Mouse (Mus musculus) midbrain, embryonic 16.5 days (tissue): ENCODE results near the gene Gm4787. TPM values are rescaled to one million over a fixed set of nuclear protein-coding genes. Genes with fewer than 3 reads are reported as not detected.
A peak's percentile ranks its signal among the peaks of the same experiment; 100 is the strongest.
"Not testable (repeated sequence)": the region's sequence is repeated elsewhere in the genome, so short reads cannot be mapped to it uniquely, and the experiment has no call there.

ENCODE experiments used
- ATAC-seq: fragments of 200-750 bp; cut with Nextera tagmentation; 2 replicates; pipeline ENCODE4 v1.8.0; 2017; ENCODE audit warnings: moderate TSS enrichment
- H3K27ac ChIP-seq: fragments of 300-500 bp; sonication (generic); 2 replicates; pipeline ENCODE4 v1.5.1; 2014; ENCODE audit warnings: mild to moderate bottlenecking, low read length, mixed read lengths
- H3K27me3 ChIP-seq: fragments of 300-500 bp; sonication (generic); 2 replicates; pipeline ENCODE4 v1.6.1; 2014; ENCODE audit warnings: low read depth, low read length, mixed read lengths; ENCODE audit not compliant: control insufficient read depth, insufficient read depth
- H3K36me3 ChIP-seq: fragments of 300-500 bp; sonication (generic); 2 replicates; pipeline ENCODE4 v1.6.1; 2014; ENCODE audit warnings: mild to moderate bottlenecking, low read length, moderate library complexity, mixed read lengths; ENCODE audit not compliant: control insufficient read depth, insufficient read depth
- H3K4me1 ChIP-seq: fragments of 300-500 bp; sonication (generic); 2 replicates; pipeline ENCODE4 v1.6.1; 2014; ENCODE audit warnings: mild to moderate bottlenecking, low read length, mixed read lengths; ENCODE audit not compliant: control insufficient read depth, insufficient read depth
- H3K4me2 ChIP-seq: fragments of 300-500 bp; sonication (generic); 2 replicates; pipeline ENCODE4 v1.6.1; 2014; ENCODE audit warnings: mild to moderate bottlenecking, low read length, mixed read lengths
- H3K4me3 ChIP-seq: fragments of 300-500 bp; sonication (generic); 2 replicates; pipeline ENCODE4 v1.5.1; 2014; ENCODE audit warnings: low read depth, mild to moderate bottlenecking, low read length, moderate library complexity, mixed read lengths
- H3K9ac ChIP-seq: fragments of 300-500 bp; sonication (generic); 2 replicates; pipeline ENCODE4 v1.6.1; 2014; ENCODE audit warnings: low read depth, low read length, mixed read lengths
- H3K9me3 ChIP-seq: fragments of 300-500 bp; sonication (generic); replicated peaks from 2 replicates; pipeline ENCODE4 v1.6.1; 2014; ENCODE audit warnings: mild to moderate bottlenecking, low read length, mixed read lengths; ENCODE audit not compliant: control insufficient read depth, poor library complexity, severe bottlenecking
- WGBS: fragments of 180-500 bp; shearing (Covaris S2); extraction: QIAGEN DNeasy Blood & Tissue Kit; methylation state at CpG from one replicate; pipeline ENCODE4 v1.1.7; 2014; 5-methylcytosine and 5-hydroxymethylcytosine counted together
- polyA plus RNA-seq: library from polyadenylated mRNA; unstranded; fragments of >200 nt; fragmentation: Nextera tagmentation; extraction: Ambion mirVana; gene quantifications from 2 replicates; pipeline ENCODE4 v1.2.1, GENCODE M21; 2015

The Gm4787 gene
- polyA plus RNA-seq, result 0.25 and 0.30 TPM in 2 replicates

GRCm38 (mm10) chr12:81379364-81379763, at the start of gene Gm4787:
Gene Gm4787, minus strand, starts transcription at chr12:81379464.
- H3K9ac ChIP-seq, H3K4me3 ChIP-seq, H3K36me3 ChIP-seq, H3K4me1 ChIP-seq, H3K27ac ChIP-seq, ATAC-seq, H3K27me3 ChIP-seq, H3K4me2 ChIP-seq, H3K9me3 ChIP-seq: not testable (repeated sequence)
- 61% methylated on average over 1 of the region's 1 CpGs for WGBS

GRCm38 (mm10) chr12:81421846-81422245, 42.6 kb upstream of the Gm4787 start, which contains the start of gene Adam4:
Gene Adam4, minus strand, starts transcription at chr12:81421946.
- no peak within 1 kb of the TSS for H3K4me2 ChIP-seq
- peaks cover 5% of the 10 kb centered on the region; the same call in 1 of the 2 replicates for H3K36me3 ChIP-seq
- no peaks in the 10 kb centered on the region for H3K4me1 ChIP-seq
- no peaks in the 10 kb centered on the region for H3K27me3 ChIP-seq
- no peak within 1 kb of the TSS for H3K4me3 ChIP-seq
- 100% methylated on average over 1 of the region's 1 CpGs for WGBS
- peaks cover 9% of the 10 kb centered on the region; the same call in 1 of the 2 replicates for H3K9me3 ChIP-seq
- H3K9ac ChIP-seq, result no peak within 1 kb of the TSS
- no peak for ATAC-seq
- H3K27ac ChIP-seq, result no peak within 1 kb of the TSS

- H3K27ac ChIP-seq, result no peak overlapping the region
- WGBS, result 94% methylated on average over 3 of the region's 3 CpGs
- no peaks in the 10 kb centered on the region for H3K27me3 ChIP-seq
- ATAC-seq, result no peak
- no peaks in the 10 kb centered on the region for H3K9me3 ChIP-seq
- no peak overlapping the region for H3K9ac ChIP-seq
- no peak overlapping the region for H3K4me2 ChIP-seq
- no peak overlapping the region for H3K4me3 ChIP-seq
- no peaks in the 10 kb centered on the region for H3K4me1 ChIP-seq
- no peaks in the 10 kb centered on the region for H3K36me3 ChIP-seq
Observed at GRCm38 (mm10) chr12:81413211-81413610, 33.9 kb upstream of the Gm4787 start.

GRCm38 (mm10) chr12:81408966-81409365, 29.7 kb upstream of the Gm4787 start:
- H3K27me3 ChIP-seq, result no peaks in the 10 kb centered on the region
- WGBS, result 92% methylated on average over 3 of the region's 3 CpGs
- H3K36me3 ChIP-seq, result no peaks in the 10 kb centered on the region
- no peak overlapping the region for H3K9ac ChIP-seq
- H3K27ac ChIP-seq, result no peak overlapping the region
- ATAC-seq, result no peak
- H3K4me1 ChIP-seq, result no peaks in the 10 kb centered on the region
- H3K9me3 ChIP-seq, result no peaks in the 10 kb centered on the region
- no peak overlapping the region for H3K4me2 ChIP-seq
- no peak overlapping the region for H3K4me3 ChIP-seq

- Histone ChIP-seq H3K4me2 (no peak overlapping the region), H3K9ac (no peak overlapping the region), H3K9me3 (no peaks in the 10 kb centered on the region), H3K27me3 (no peaks in the 10 kb centered on the region), H3K4me1 (no peaks in the 10 kb centered on the region), H3K36me3 (no peaks in the 10 kb centered on the region), H3K27ac (no peak overlapping the region), H3K4me3 (no peak overlapping the region)
- 14% methylated on average over 1 of the region's 1 CpGs for WGBS
- peak; percentile 54; the same call in 1 of the 2 replicates for ATAC-seq
Observed at GRCm38 (mm10) chr12:81402187-81402586, 22.9 kb upstream of the Gm4787 start.

GRCm38 (mm10) chr12:81333841-81334240, 45.4 kb downstream of the Gm4787 start:
- Histone ChIP-seq H3K4me3 (peak overlapping the region; percentile 76), H3K27me3 (no peaks in the 10 kb centered on the region; the same call in 1 of the 2 replicates), H3K36me3 (no peaks in the 10 kb centered on the region), H3K4me1 (peaks cover 10% of the 10 kb centered on the region), H3K27ac (peak overlapping the region; percentile 96), H3K9me3 (no peaks in the 10 kb centered on the region), H3K4me2 (peak overlapping the region; percentile 83), H3K9ac (peak overlapping the region; percentile 94)
- WGBS, result 63% methylated on average over 5 of the region's 5 CpGs
- ATAC-seq, result no peak

GRCm38 (mm10) chr12:81332875-81333421, 46.3 kb downstream of the Gm4787 start, which contains the start of gene Slc8a3:
Gene Slc8a3, minus strand, starts transcription at chr12:81333180.
- Histone ChIP-seq H3K27ac (peak within 1 kb of the TSS; percentile 96), H3K4me2 (peak within 1 kb of the TSS; percentile 83), H3K4me1 (peaks cover 10% of the 10 kb centered on the region), H3K9me3 (no peaks in the 10 kb centered on the region), H3K36me3 (no peaks in the 10 kb centered on the region), H3K4me3 (peak within 1 kb of the TSS; percentile 76), H3K9ac (peak within 1 kb of the TSS; percentile 94), H3K27me3 (no peaks in the 10 kb centered on the region; the same call in 1 of the 2 replicates)
- under 1% methylated on average over 47 of the region's 47 CpGs for WGBS
- peak; percentile 80 for ATAC-seq

- H3K9me3 ChIP-seq, result no peaks in the 10 kb centered on the region
- peak overlapping the region; percentile 83 for H3K4me2 ChIP-seq
- peak overlapping the region; percentile 76 for H3K4me3 ChIP-seq
- under 1% methylated on average over 45 of the region's 54 CpGs for WGBS
- H3K36me3 ChIP-seq, result no peaks in the 10 kb centered on the region
- no peaks in the 10 kb centered on the region; the same call in 1 of the 2 replicates for H3K27me3 ChIP-seq
- peak overlapping the region; percentile 96 for H3K27ac ChIP-seq
- H3K4me1 ChIP-seq, result peaks cover 10% of the 10 kb centered on the region
- H3K9ac ChIP-seq, result peak overlapping the region; percentile 94
- peak; percentile 84 for ATAC-seq
Observed at GRCm38 (mm10) chr12:81331937-81332874, 47.1 kb downstream of the Gm4787 start.
